Mouse (Mus musculus) CD4-positive, CD25-positive, alpha-beta regulatory T cell, adult 9 weeks (primary cell): ENCODE measurements around the gene Cux1. TPM values are rescaled to one million over a fixed set of nuclear protein-coding genes. Genes with fewer than 3 reads are reported as not detected.

ENCODE experiments used
- polyA plus RNA-seq: library from polyadenylated mRNA; unstranded; fragments of 100-300 nt; shearing (Covaris generic); gene quantifications from one replicate; pipeline ENCODE4 v1.2.1, GENCODE M21; 2017

Cux1 gene
- polyA plus RNA-seq, result 53.6 TPM

DNA sequence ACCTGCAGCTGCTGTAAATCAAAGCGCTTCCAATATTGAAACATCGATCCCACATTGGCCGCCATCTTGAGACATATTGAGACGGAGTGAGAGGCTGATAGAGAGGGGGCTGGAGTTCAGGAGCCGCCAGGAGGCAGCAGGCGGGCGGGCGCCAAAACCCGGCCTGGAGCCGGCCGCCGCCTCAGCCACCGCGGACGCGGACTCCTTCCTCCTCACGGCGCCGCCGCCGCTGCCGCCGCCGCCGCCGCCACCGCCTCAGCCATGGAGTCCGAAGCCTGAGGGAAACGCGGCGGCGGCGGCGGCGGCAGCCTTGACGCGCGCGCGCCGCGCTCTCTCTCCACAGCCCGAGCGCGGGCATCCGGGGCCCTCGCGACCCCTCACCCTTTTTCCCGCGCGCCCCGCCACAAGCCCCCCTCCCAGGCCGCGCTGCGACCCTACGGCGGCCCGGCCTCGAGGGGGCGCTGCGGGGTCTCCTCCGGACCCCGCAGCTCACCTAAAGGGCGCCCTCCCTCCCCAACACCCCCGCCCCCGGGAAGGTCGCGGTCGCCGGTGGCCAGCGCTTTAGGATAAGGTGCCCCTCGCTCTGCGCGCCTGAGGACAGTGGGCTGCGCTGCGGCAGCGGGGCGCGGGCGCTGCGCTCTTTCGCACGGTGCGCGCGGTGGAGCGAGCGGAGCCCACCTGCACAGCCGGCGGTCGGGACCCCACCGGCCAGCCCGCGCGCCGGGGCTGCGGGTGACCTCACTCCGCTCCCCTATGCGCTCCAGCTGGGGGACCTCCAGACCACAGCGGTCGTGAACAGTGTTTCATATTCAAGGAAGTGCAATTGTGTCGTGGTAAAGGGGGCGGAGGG lies at the start of gene Cux1:
Cux1 (minus strand) TSS at position 315 of the 850 bp plus-strand sequence.

DNA sequence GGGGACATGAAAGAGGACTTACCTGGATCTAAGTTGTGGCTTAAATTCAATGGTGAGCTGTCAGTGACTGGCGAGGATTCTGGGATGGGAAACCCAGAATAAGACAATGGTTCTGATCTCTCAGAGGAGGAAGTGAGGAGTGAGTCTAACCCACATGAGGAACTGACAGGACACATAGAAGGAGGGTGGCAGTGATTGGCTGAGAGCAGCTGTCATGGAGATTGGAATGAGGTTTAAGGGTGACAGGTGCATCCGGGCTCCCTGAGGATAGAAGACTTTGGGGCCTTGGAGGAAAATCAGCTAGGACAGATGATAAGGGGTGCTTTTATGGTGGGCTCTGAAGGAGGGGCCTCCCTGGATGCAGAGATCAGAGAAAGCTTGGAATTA lies 320.8 kb downstream of the Cux1 start, which contains the start of gene Sh2b2:
Sh2b2 (minus strand) TSS at position 105 of the 387 bp plus-strand sequence.

DNA sequence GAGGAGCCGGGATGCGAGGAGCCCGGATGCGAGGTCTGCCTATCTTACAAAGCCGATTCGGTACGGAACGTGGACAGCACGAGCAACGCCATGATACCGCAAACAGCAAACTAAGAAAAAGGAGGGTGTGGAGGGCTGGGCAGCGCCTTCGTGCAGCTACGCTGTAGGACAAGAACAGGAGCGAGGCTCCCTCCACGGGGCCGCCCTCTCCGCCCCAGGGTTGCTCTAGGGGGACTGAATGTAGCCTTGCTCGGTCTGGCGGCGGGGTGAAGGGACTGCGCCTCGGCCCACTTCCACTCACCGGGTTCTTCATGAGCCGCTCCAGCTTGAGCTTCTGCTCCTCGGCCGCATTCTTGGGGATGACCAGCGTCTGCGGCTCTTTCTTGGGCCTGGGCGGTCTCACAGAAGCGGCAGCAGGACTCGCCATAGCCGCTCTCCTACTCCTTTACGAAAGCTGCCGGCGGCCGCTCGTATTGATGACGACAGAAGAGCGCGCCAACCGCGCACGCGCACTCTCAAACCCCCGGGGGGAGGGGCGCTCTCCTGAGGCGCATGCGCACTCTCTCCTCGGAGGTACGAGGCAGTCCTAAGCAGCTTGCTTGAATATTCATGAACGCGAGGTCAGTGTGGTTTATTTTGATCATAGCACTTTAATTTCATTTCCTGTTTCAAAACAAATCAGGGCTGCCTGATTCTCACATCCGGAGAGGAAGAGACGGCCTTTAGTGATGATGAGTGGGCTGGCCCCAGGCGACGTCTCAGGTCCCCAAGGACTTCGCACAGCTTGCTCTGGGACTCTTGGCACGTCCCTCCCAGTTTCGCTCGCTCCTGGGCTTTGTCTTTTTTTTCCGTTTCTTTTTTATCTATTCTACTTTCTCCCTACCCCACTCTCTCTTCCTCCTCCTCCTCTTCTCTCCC lies 368.6 kb downstream of the Cux1 start, which contains the start of gene Prkrip1:
Prkrip1 (minus strand) TSS at position 490 of the 918 bp plus-strand sequence.

Other genes with a start within 250 kb of the Cux1 start
- gene Myl10, start 125.7 kb upstream of the Cux1 start, polyA plus RNA-seq, result 2.3 TPM